Comparison of ENCODE assay signal across 14 mouse cellular contexts in genomic region chr4:75953349-75954060, GRCm38 (mm10).
DNase-seq lines count a peak whose midpoint lies in the region; ATAC-seq lines count a peak whose summit lies in the region.
"Had no signal": no experiment of that assay in that cellular context is flagged by ENCODE, and none has a peak within 500 bp of the region (broad histone marks: within the 10 kb centered on the region; RNA-seq: fewer than 3 reads in every experiment).

No protein-coding gene starts in this region.

- peak; percentile 51 for DNase-seq in kidney, adult 11 months
- no peak for DNase-seq in kidney, adult 18-20 months
- DNase-seq in kidney, postnatal 25 days, result peak; percentile 27 to 62
- DNase-seq in thymus, postnatal 4 days, result no peak
- no peak for DNase-seq in Muller cell, postnatal 12 days (ENCODE audit: inconsistent ontology term)
- DNase-seq: cerebellum, adult 8-10 months; thymus, postnatal 25 days had no signal

- WGBS in lung, embryonic 15.5 days, result 33% methylated on average over 6 of the region's 6 CpGs
- WGBS in stomach, embryonic 16.5 days, result 49% methylated on average over 6 of the region's 6 CpGs

- peak overlapping the region; percentile 39; the same call in 1 of the 2 replicates for H3K27ac ChIP-seq in lung, embryonic 15.5 days
- no peak overlapping the region for H3K27ac ChIP-seq in stomach, embryonic 16.5 days (ENCODE audit: low read length)
- H3K27ac ChIP-seq: hindbrain, embryonic 10.5 days; macrophage; midbrain, embryonic 15.5 days had no signal

- H3K9me3 ChIP-seq in lung, embryonic 15.5 days, result no peaks in the 10 kb centered on the region
- no peaks in the 10 kb centered on the region for H3K9me3 ChIP-seq in stomach, embryonic 16.5 days (replicated peaks; ENCODE audit: control insufficient read depth, low read length)
- H3K9me3 ChIP-seq: hindbrain, embryonic 10.5 days; midbrain, embryonic 15.5 days had no signal

- H3K36me3 ChIP-seq in lung, embryonic 15.5 days, result no peaks in the 10 kb centered on the region
- H3K36me3 ChIP-seq in stomach, embryonic 16.5 days (ENCODE audit: control insufficient read depth, insufficient read depth, low read length), result no peaks in the 10 kb centered on the region
- H3K36me3 ChIP-seq: hindbrain, embryonic 10.5 days had no signal

- ATAC-seq in lung, embryonic 15.5 days (ENCODE audit: borderline replicate concordance, extremely low read depth, low FRiP score, low TSS enrichment), result peak; percentile 94
- ATAC-seq in stomach, embryonic 16.5 days (ENCODE audit: insufficient read depth, low FRiP score), result peak; percentile 53; the same call in 1 of the 2 replicates
- ATAC-seq: midbrain, embryonic 15.5 days had no signal

- H3K4me1 ChIP-seq in lung, embryonic 15.5 days, result peaks cover 9% of the 10 kb centered on the region
- no peaks in the 10 kb centered on the region; the same call in 1 of the 2 replicates for H3K4me1 ChIP-seq in stomach, embryonic 16.5 days (ENCODE audit: control insufficient read depth, insufficient read depth, low read length)
- H3K4me1 ChIP-seq: hindbrain, embryonic 10.5 days; midbrain, embryonic 15.5 days had no signal

- H3K9ac ChIP-seq in lung, embryonic 15.5 days, result no peak overlapping the region
- no peak overlapping the region for H3K9ac ChIP-seq in stomach, embryonic 16.5 days (ENCODE audit: low read length)
- H3K9ac ChIP-seq: midbrain, embryonic 15.5 days had no signal

- no peaks in the 10 kb centered on the region for H3K27me3 ChIP-seq in lung, embryonic 15.5 days
- no peaks in the 10 kb centered on the region for H3K27me3 ChIP-seq in stomach, embryonic 16.5 days (ENCODE audit: control insufficient read depth, insufficient read depth, low read length)
- H3K27me3 ChIP-seq: CH12.LX; midbrain, embryonic 15.5 days had no signal

- no peak overlapping the region for H3K4me2 ChIP-seq in lung, embryonic 15.5 days
- H3K4me2 ChIP-seq in stomach, embryonic 16.5 days (ENCODE audit: low read depth, low read length), result no peak overlapping the region
- H3K4me2 ChIP-seq: midbrain, embryonic 15.5 days had no signal

- H3K4me3 ChIP-seq in lung, embryonic 15.5 days, result no peak overlapping the region
- H3K4me3 ChIP-seq in stomach, embryonic 16.5 days (replicated peaks; ENCODE audit: low read length), result no peak overlapping the region
- H3K4me3 ChIP-seq: erythroblast, embryonic 14.5 days; hindbrain, embryonic 10.5 days; midbrain, embryonic 15.5 days had no signal

Comparison
In these comparisons a context has a peak if more than half of its experiments do, and no peak if none do; other contexts are left out.
1. DNase-seq: peak in kidney, adult 11 months (single experiment) and kidney, postnatal 25 days (2 of 2); none in kidney, adult 18-20 months (single experiment), thymus, postnatal 4 days (single experiment) and Muller cell, postnatal 12 days (single experiment).